Mouse (Mus musculus) forebrain, embryonic 15.5 days (tissue): ENCODE results near the gene Gm11541. TPM values are rescaled to one million over a fixed set of nuclear protein-coding genes. Genes with fewer than 3 reads are reported as not detected.
A peak's percentile ranks its signal among the peaks of the same experiment; 100 is the strongest.

Experiments used
- ATAC-seq: fragments of 200-750 bp; cut with Nextera tagmentation; replicated peaks from 2 replicates; pipeline ENCODE4 v1.8.0; 2017; ENCODE audit warnings: mild to moderate bottlenecking, moderate TSS enrichment, moderate library complexity
- H3K27ac ChIP-seq: fragments of 300-500 bp; sonication (generic); replicated peaks from 2 replicates; pipeline ENCODE4 v1.5.1; 2015; ENCODE audit warnings: mild to moderate bottlenecking, inconsistent platforms
- H3K27me3 ChIP-seq: fragments of 300-500 bp; sonication (generic); 2 replicates; pipeline ENCODE4 v1.6.1; 2015; ENCODE audit warnings: inconsistent platforms
- H3K36me3 ChIP-seq: fragments of 300-500 bp; sonication (generic); 2 replicates; pipeline ENCODE4 v1.6.1; 2015; ENCODE audit warnings: mild to moderate bottlenecking, inconsistent platforms
- H3K4me1 ChIP-seq: fragments of 300-500 bp; sonication (generic); 2 replicates; pipeline ENCODE4 v1.6.1; 2015; ENCODE audit warnings: inconsistent platforms
- H3K4me2 ChIP-seq: fragments of 300-500 bp; sonication (generic); replicated peaks from 2 replicates; pipeline ENCODE4 v1.6.1; 2015; ENCODE audit warnings: mild to moderate bottlenecking, inconsistent platforms
- H3K4me3 ChIP-seq: fragments of 300-500 bp; sonication (generic); 2 replicates; pipeline ENCODE4 v1.5.1; 2015; ENCODE audit warnings: mild to moderate bottlenecking, inconsistent platforms
- H3K9ac ChIP-seq: fragments of 300-500 bp; sonication (generic); replicated peaks from 2 replicates; pipeline ENCODE4 v1.6.1; 2015; ENCODE audit warnings: mild to moderate bottlenecking, inconsistent platforms
- H3K9me3 ChIP-seq: fragments of 300-500 bp; sonication (generic); 2 replicates; pipeline ENCODE4 v1.6.1; 2016; ENCODE audit warnings: inconsistent platforms
- WGBS: fragments of 180-500 bp; shearing (Covaris S2); methylation state at CpG from one replicate; pipeline ENCODE4 v1.1.7; 2015; ENCODE audit warnings: mixed read lengths; 5-methylcytosine and 5-hydroxymethylcytosine counted together
- polyA plus RNA-seq: library from polyadenylated mRNA; unstranded; fragments of >200 nt; fragmentation: Nextera tagmentation; extraction: Ambion mirVana; gene quantifications from 2 replicates; pipeline ENCODE4 v1.2.1, GENCODE M21; 2015

Gene Gm11541
- polyA plus RNA-seq, 1 experiment from 2014 or later, result not detected

DNA sequence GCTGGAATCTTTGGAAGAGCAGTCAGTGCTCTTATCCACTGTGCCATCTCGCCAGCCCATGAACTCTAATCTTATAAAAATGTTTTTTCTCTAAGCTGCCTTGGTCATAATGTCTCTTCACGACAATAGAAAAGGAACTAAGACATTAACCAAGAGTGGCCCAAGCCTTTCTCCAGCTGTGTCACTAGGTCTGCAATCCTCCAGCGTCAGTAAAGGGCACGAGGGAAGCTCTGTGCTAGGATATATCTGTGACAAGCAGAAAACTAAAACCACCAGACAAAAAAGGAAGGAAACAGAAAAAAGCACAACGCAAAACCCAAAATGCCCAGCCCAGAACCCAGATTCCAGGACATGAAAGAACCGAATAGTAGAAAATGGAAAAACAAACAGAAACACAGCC lies 17.1 kb downstream of the Gm11541 start:
- WGBS, result 87% methylated on average over 6 of the region's 6 CpGs
- no peak for ATAC-seq

DNA sequence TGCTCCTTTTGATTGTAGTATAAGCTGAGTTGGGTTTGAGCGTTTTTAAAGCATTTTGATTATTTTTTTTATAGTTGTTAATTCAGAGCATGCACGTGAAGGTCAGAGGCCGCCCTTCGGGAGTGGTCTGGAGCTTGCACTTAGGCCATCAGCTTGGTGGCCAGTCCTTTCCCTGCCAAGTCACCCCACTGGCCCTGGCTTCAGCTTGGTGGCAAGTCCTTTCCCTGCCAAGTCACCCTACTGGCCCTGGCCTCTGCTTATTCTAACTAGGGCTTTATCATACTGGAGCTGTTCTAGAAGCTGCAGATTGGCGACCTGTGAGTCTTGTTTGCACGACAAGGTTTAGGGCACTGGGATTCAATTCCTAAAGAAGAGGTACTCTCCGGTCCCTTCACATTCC lies 21.9 kb downstream of the Gm11541 start:
- Histone ChIP-seq H3K27me3 (no peaks in the 10 kb centered on the region), H3K9me3 (no peaks in the 10 kb centered on the region), H3K36me3 (no peaks in the 10 kb centered on the region), H3K4me3 (no peak overlapping the region), H3K27ac (no peak overlapping the region), H3K4me1 (peaks cover 8% of the 10 kb centered on the region), H3K9ac (no peak overlapping the region), H3K4me2 (no peak overlapping the region)
- ATAC-seq, result no peak
- 84% methylated on average over 7 of the region's 7 CpGs for WGBS

More for the DNA sequence above, 17.1 kb downstream of the Gm11541 start:
- Histone ChIP-seq H3K9ac (no peak overlapping the region), H3K36me3 (no peaks in the 10 kb centered on the region), H3K27me3 (no peaks in the 10 kb centered on the region), H3K27ac (no peak overlapping the region), H3K4me3 (no peak overlapping the region), H3K4me2 (no peak overlapping the region), H3K4me1 (no peaks in the 10 kb centered on the region), H3K9me3 (no peaks in the 10 kb centered on the region)

DNA sequence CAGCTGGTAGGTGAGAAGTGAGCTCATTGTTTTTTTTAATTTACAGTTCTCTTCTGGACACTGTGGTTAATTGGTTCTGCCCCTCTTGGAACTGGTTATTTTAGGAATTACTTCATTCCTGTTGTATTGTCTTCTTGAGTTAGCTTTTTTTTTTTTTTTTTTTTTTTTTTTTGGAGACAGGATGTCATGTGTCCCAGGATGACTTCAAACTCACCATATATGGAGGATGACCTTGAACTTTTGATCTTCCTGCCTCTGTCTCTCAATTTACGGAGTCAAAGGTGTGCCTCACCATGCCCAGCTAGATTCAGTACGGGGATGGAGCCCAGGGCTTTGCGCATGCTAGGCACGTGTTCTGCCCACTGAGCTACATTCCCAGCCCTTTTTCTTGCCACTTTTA lies 22.7 kb downstream of the Gm11541 start:
- Histone ChIP-seq H3K36me3 (no peaks in the 10 kb centered on the region), H3K27me3 (no peaks in the 10 kb centered on the region), H3K4me1 (peaks cover 9% of the 10 kb centered on the region), H3K9ac (no peak overlapping the region), H3K4me3 (no peak overlapping the region), H3K27ac (no peak overlapping the region), H3K9me3 (no peaks in the 10 kb centered on the region), H3K4me2 (no peak overlapping the region)
- 90% methylated on average over 4 of the region's 4 CpGs for WGBS
- ATAC-seq, result no peak

DNA sequence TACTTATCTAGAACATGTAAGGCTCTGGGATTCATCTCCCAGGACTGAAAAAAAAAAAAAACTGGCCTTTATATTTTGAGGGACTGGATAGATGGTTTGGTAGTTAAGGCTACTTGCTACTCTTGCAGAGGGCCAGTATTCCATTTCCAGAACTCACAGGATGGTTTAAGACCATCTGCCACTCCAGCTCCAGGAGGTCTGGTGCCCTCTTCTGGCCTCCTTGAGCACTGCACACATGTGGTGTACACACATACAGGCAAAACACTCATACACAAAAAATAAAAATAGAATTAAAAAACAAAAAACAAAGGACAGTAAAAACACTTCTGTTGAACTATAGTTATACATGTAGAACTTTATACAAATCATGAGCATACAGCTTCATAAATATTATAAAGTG lies 23.7 kb downstream of the Gm11541 start:
- no peaks in the 10 kb centered on the region for H3K9me3 ChIP-seq
- peaks cover 19% of the 10 kb centered on the region for H3K4me1 ChIP-seq
- H3K36me3 ChIP-seq, result no peaks in the 10 kb centered on the region
- no peak overlapping the region for H3K4me3 ChIP-seq
- H3K4me2 ChIP-seq, result no peak overlapping the region
- no peak overlapping the region for H3K9ac ChIP-seq
- no peaks in the 10 kb centered on the region for H3K27me3 ChIP-seq
- no peak overlapping the region for H3K27ac ChIP-seq
- ATAC-seq, result no peak

DNA sequence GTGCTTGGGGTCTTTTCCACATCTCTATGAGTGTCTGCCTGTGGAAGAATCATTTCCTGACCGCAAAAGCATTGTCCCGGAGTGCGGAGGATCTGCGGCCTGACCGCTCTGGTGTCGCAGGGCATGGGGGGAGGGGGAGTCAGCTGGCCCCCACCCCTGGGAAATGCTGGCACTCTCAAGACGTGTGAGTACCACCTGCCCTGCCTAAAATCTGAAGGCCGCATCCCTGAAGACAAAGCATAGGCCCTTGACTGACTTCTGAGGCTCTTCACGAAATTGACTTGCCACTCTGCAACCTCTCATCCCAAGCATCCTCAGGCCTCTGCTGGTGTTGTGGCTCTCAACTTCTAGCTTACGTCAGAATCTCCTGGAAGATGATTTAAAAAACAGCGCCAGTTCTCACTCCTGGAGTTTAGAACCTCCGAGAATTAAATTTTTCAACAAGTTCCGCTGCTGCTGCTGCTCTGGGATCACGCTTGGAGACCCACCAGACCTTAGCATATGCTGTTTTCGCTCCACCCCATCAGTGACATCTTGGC lies 26.6 kb downstream of the Gm11541 start:
- no peak for ATAC-seq
- 27% methylated on average over 15 of the region's 15 CpGs for whole genome bisulfite sequencing
- peak overlapping the region; percentile 84 for H3K27ac ChIP-seq
- H3K9me3 ChIP-seq, result no peaks in the 10 kb centered on the region
- H3K9ac ChIP-seq, result peak overlapping the region; percentile 83
- H3K4me2 ChIP-seq, result peak overlapping the region; percentile 84
- H3K4me3 ChIP-seq, result peak overlapping the region; percentile 69
- peaks cover 26% of the 10 kb centered on the region for H3K4me1 ChIP-seq
- no peaks in the 10 kb centered on the region for H3K27me3 ChIP-seq
- H3K36me3 ChIP-seq, result no peaks in the 10 kb centered on the region

DNA sequence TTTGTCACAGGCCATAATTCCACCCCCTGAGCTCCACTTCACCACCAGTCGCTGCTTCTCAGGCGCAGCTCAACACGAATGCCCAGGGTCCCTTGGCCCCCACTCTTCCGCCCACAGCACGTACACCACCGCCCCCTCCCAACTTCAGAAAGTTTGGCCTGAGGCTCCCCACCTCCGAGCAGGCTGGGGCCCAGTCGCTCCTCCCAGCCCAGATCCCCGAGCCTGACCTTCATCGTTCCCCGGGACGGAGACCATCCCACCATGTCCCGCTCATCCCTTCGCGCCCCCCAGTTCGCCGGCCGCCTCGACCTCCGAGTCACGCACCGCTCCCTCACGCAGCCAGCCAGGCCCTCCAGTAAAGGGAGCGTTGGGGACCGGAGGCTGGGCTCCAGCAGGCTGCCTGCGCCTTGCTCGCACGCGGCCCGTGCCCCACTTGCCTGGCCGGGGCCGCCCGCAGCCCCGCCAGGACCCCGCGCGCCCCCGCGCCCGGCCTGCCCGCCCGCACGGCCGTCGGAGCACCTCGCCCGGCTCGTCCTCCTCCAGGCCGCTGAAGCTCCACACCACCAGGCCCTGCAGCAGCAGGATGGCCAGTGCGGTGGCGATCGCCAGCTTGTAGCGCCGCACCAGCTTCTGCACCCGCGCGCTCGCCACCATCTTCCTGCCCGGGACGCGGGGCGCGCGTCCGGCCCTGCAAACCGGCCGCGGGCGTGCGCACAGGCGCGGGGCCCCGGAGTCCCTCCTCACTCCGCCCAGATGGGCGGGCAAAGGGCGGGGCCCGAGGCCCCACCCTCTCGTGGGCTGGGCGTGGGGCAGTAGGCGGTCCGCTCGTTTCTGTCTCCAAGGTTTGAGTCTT lies 27.3 kb downstream of the Gm11541 start, which contains the start of gene Xylt2:
Gene Xylt2, minus strand, starts transcription at position 762 of the 853 bp plus-strand sequence.
- Histone ChIP-seq H3K27me3 (no peaks in the 10 kb centered on the region), H3K9me3 (no peaks in the 10 kb centered on the region), H3K4me1 (peaks cover 26% of the 10 kb centered on the region), H3K36me3 (no peaks in the 10 kb centered on the region), H3K4me2 (peak within 1 kb of the TSS; percentile 84), H3K4me3 (peak within 1 kb of the TSS; percentile 69), H3K9ac (peak within 1 kb of the TSS; percentile 83), H3K27ac (peak within 1 kb of the TSS; percentile 84)
- peak; percentile 96 for ATAC-seq
- under 1% methylated on average over 77 of the region's 82 CpGs for WGBS

DNA sequence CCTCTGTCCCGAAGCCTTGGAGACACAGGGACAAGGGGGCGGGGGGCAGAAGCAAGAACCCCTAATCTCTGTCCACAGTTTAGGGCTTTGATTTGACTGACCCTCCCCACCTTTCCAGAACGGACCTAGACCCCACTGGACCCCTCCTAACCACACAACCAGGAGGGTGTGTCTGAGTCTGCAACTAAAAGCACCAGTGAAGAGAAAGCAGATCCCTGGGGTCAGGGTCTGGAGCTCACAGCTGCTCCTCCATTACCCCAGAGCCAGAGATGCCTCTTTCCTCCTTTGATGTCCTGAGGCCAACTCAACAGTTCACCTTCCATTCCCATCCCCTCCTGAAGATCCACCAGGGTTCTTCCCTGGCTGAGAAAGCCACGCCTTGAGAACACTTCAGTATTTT lies 28.0 kb downstream of the Gm11541 start:
- H3K36me3 ChIP-seq, result no peaks in the 10 kb centered on the region
- ATAC-seq, result no peak
- H3K27me3 ChIP-seq, result no peaks in the 10 kb centered on the region
- peak overlapping the region; percentile 83 for H3K9ac ChIP-seq
- peak overlapping the region; percentile 84 for H3K4me2 ChIP-seq
- H3K9me3 ChIP-seq, result no peaks in the 10 kb centered on the region
- H3K4me3 ChIP-seq, result peak overlapping the region; percentile 69
- H3K27ac ChIP-seq, result no peak overlapping the region
- WGBS, result 41% methylated on average over 4 of the region's 4 CpGs
- peaks cover 26% of the 10 kb centered on the region for H3K4me1 ChIP-seq

DNA sequence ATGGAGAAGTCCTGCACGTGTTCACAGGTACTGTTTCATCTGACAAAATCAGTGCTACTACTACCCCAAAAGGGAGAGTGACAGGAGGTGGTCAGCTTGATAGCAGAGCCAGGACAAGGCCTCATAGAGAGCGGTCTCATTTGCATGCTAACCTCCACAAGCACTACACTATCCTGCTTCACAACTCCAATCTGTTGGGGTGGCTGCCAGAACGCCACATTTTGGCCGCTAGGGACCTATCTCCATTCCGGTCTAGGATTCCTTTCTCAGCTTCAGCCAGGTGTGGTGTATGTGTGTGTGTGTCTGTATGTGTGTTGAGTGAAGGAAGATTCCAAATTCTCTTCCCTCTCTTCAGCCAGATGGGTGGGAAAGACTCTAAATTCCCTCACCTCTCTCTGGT lies 28.9 kb downstream of the Gm11541 start:
- no peak overlapping the region for H3K4me3 ChIP-seq
- H3K27ac ChIP-seq, result no peak overlapping the region
- H3K9me3 ChIP-seq, result no peaks in the 10 kb centered on the region
- H3K4me2 ChIP-seq, result no peak overlapping the region
- no peak for ATAC-seq
- H3K36me3 ChIP-seq, result no peaks in the 10 kb centered on the region
- WGBS, result 78% methylated on average over 5 of the region's 5 CpGs
- no peak overlapping the region for H3K9ac ChIP-seq
- H3K27me3 ChIP-seq, result no peaks in the 10 kb centered on the region
- H3K4me1 ChIP-seq, result peaks cover 26% of the 10 kb centered on the region

DNA sequence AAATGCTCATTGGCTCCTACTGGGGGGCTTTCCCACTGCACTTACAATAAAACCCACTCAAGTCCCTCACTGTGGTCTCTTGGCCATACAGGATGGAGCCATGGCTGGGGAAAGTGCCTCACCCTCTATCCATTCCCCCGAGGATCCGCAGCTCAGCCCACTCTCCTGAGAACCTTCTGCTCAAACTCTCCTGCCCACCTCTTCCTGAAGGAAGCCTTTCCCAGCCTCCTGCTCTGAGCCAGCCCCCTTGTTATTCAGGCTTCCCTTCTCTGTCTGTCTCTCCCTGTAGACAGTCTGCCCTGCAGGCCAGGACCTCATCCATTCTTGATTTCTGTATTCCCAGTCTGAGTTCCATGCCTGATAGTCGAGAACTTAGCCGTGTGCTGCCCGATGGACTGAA lies 29.3 kb downstream of the Gm11541 start:
- no peak for ATAC-seq
- WGBS, result 84% methylated on average over 5 of the region's 5 CpGs
- Histone ChIP-seq H3K27me3 (no peaks in the 10 kb centered on the region), H3K9me3 (no peaks in the 10 kb centered on the region), H3K4me2 (no peak overlapping the region), H3K4me1 (peaks cover 26% of the 10 kb centered on the region), H3K9ac (no peak overlapping the region), H3K27ac (no peak overlapping the region), H3K4me3 (no peak overlapping the region), H3K36me3 (peaks cover 3% of the 10 kb centered on the region; the same call in 1 of the 2 replicates)

DNA sequence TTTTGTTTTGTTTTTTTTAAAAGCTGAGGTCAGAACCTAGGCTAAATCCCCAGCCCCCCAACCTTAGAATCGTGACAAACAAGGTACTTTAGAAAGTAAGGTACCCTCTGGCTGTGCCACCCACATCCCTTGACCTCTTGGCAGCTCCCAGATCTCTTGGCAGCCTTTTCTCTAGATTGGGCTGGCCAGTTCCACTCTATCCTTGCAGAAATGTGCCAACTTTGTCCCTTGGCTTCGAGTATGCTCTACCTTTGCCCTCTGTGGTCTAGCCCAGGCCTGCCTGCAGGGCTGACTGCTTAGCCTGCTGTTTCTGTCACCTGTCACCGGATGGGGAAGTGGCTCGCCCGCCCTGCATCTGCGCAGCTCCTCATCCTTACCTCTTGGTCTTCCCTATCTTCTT lies 39.0 kb downstream of the Gm11541 start:
- Histone ChIP-seq H3K4me3 (no peak overlapping the region), H3K4me2 (no peak overlapping the region), H3K4me1 (no peaks in the 10 kb centered on the region), H3K9me3 (no peaks in the 10 kb centered on the region), H3K27me3 (no peaks in the 10 kb centered on the region), H3K36me3 (peaks cover 58% of the 10 kb centered on the region), H3K9ac (no peak overlapping the region), H3K27ac (no peak overlapping the region)
- 90% methylated on average over 6 of the region's 6 CpGs for WGBS
- ATAC-seq, result no peak

DNA sequence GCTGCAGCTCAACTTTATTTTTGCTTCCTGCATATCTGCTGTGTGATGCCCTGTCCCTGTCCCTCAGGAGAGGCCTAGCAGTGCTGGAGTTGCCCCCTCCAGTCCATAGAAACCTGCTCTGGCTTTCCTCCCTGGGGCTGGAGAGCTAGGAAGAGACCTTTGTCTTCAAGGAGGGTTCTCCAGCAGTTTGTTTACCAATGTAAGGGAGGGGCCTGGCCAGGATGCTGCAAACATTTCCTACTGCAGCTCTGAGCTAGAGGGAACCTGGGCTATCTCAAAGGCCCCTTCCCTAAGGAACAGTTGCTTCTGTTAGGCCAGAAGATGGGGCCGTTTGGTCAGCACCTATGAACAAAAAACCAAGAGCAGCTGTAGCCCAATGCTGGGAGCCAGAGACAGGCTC lies 43.0 kb downstream of the Gm11541 start:
- Histone ChIP-seq H3K9ac (no peak overlapping the region), H3K9me3 (no peaks in the 10 kb centered on the region), H3K36me3 (peaks cover 44% of the 10 kb centered on the region), H3K4me3 (no peak overlapping the region), H3K4me2 (no peak overlapping the region), H3K27ac (no peak overlapping the region), H3K27me3 (no peaks in the 10 kb centered on the region), H3K4me1 (no peaks in the 10 kb centered on the region)
- ATAC-seq, result no peak
- 68% methylated on average over 1 of the region's 1 CpGs for WGBS

DNA sequence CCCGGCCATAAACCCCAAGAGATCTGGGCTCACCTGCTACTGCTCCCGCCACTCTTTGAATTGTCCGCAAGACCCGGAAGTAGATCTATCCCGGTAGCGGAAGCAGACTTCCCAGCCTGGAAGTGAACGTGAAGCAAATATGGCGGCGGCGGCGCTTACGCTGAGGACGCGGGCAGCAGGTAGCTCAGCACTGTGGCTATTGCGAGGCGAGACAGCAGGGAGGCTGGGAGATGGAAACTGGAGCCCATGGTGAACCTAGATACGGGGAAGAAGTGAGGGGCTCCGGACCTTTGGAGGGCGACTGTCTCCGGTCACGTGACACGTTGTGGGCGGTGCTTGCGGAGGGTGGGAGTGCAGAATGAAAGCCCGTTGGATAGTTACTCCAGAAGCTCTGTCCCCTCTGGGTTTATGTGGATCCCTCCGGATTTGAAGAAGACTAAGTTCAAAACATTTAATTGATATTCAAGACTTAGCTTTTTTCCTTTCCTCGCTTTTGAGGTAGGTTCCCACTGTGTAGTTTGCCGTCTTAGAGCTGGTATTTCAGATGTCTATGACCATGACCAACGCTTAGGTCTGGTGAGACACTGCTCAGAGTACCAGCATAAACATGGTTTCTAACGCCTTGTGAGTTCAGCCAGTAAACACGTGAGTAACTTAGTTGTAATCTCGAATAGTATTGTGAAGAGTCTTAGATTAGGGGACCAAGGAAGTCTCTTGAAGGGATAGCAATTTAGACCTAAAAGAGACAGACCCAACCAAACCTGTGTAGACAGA lies 50.4 kb downstream of the Gm11541 start, which contains the start of the genes Mrpl27 and Eme1:
Gene Mrpl27, plus strand, starts transcription at position 105 of the 774 bp plus-strand sequence.
Gene Eme1, minus strand, starts transcription at position 302 of the 774 bp plus-strand sequence.
- no peaks in the 10 kb centered on the region for H3K9me3 ChIP-seq
- ATAC-seq, result peak; percentile 95
- H3K4me2 ChIP-seq, result peak within 1 kb of the TSS; percentile 77
- peak within 1 kb of the TSS; percentile 72 for H3K9ac ChIP-seq
- WGBS, result 1% methylated on average over 32 of the region's 32 CpGs
- peaks cover 17% of the 10 kb centered on the region for H3K4me1 ChIP-seq
- no peaks in the 10 kb centered on the region for H3K27me3 ChIP-seq
- H3K4me3 ChIP-seq, result peak within 1 kb of the TSS; percentile 80
- peaks cover 17% of the 10 kb centered on the region; the same call in 1 of the 2 replicates for H3K36me3 ChIP-seq
- H3K27ac ChIP-seq, result peak within 1 kb of the TSS; percentile 96
